Mouse (Mus musculus) neural tube, embryonic 14.5 days (tissue): ENCODE measurements around the gene Farsb. TPM values are rescaled to one million over a fixed set of nuclear protein-coding genes. Genes with fewer than 3 reads are reported as not detected.
A peak's percentile ranks its signal among the peaks of the same experiment; 100 is the strongest.

Source experiments
- ATAC-seq: fragments of 200-750 bp; cut with Nextera tagmentation; 2 replicates; pipeline ENCODE4 v1.8.0; 2017; ENCODE audit warnings: low read depth, mild to moderate bottlenecking, moderate TSS enrichment, moderate library complexity
- H3K27ac ChIP-seq: fragments of 300-500 bp; sonication (generic); 2 replicates; pipeline ENCODE4 v1.5.1; 2014; ENCODE audit warnings: low read depth, mild to moderate bottlenecking, control low read depth, low read length, moderate library complexity, mixed read lengths
- H3K27me3 ChIP-seq: fragments of 300-500 bp; sonication (generic); 2 replicates; pipeline ENCODE4 v1.6.1; 2014; ENCODE audit warnings: low read length; ENCODE audit not compliant: control insufficient read depth, insufficient read depth
- H3K36me3 ChIP-seq: fragments of 300-500 bp; sonication (generic); 2 replicates; pipeline ENCODE4 v1.6.1; 2014; ENCODE audit warnings: low read length, mixed read lengths; ENCODE audit not compliant: control insufficient read depth, insufficient read depth
- H3K4me1 ChIP-seq: fragments of 300-500 bp; sonication (generic); 2 replicates; pipeline ENCODE4 v1.6.1; 2014; ENCODE audit warnings: low read length; ENCODE audit not compliant: control insufficient read depth, insufficient read depth
- H3K4me2 ChIP-seq: fragments of 300-500 bp; sonication (generic); 2 replicates; pipeline ENCODE4 v1.6.1; 2014; ENCODE audit warnings: mild to moderate bottlenecking, low read depth, low read length, control low read depth
- H3K4me3 ChIP-seq: fragments of 300-500 bp; sonication (generic); 2 replicates; pipeline ENCODE4 v1.5.1; 2014; ENCODE audit warnings: low read depth, low read length, control low read depth, mixed read lengths
- H3K9ac ChIP-seq: fragments of 300-500 bp; sonication (generic); replicated peaks from 2 replicates; pipeline ENCODE4 v1.6.1; 2014; ENCODE audit warnings: low read depth, mild to moderate bottlenecking, control low read depth, low read length, mixed read lengths
- H3K9me3 ChIP-seq: fragments of 300-500 bp; sonication (generic); 2 replicates; pipeline ENCODE4 v1.6.1; 2016; ENCODE audit warnings: low read length; ENCODE audit not compliant: control insufficient read depth
- WGBS: fragments of 180-500 bp; shearing (Covaris S2); extraction: QIAGEN DNeasy Blood & Tissue Kit; methylation state at CpG from one replicate; pipeline ENCODE4 v1.1.7; 2014; 5-methylcytosine and 5-hydroxymethylcytosine counted together
- polyA plus RNA-seq: library from polyadenylated mRNA; unstranded; fragments of >200 nt; fragmentation: Nextera tagmentation; extraction: Ambion mirVana; gene quantifications from 2 replicates; pipeline ENCODE4 v1.2.1, GENCODE M21; 2014

The Farsb gene
- polyA plus RNA-seq, 1 experiment from 2014 or later = 171 TPM

DNA sequence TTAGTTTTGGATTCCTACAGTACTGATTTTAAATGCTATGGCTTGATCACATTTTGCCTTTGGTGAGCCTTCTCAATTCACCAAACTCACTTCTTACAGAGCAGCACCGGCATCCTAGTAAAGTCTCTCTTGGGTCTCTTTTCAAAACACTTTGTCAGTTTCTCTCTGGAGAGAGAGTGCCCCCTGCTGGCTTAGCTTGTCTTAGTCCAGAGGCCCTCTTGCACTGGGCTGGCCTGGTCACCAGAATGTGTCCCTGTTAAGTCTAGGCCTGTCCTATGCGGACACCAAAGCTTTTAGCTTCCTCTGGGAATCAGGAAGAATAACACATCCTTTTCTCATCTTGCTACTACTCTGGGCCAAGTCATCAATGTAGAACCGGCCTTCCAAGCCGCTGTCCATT, 69.1 kb downstream of the Farsb start:
- Histone ChIP-seq H3K36me3 (no peaks in the 10 kb centered on the region), H3K9me3 (no peaks in the 10 kb centered on the region), H3K4me1 (no peaks in the 10 kb centered on the region), H3K9ac (no peak overlapping the region), H3K27ac (no peak overlapping the region), H3K4me2 (no peak overlapping the region), H3K27me3 (no peaks in the 10 kb centered on the region), H3K4me3 (no peak overlapping the region)
- 53% methylated on average over 4 of the region's 4 CpGs for WGBS
- ATAC-seq = peak; percentile 76

DNA sequence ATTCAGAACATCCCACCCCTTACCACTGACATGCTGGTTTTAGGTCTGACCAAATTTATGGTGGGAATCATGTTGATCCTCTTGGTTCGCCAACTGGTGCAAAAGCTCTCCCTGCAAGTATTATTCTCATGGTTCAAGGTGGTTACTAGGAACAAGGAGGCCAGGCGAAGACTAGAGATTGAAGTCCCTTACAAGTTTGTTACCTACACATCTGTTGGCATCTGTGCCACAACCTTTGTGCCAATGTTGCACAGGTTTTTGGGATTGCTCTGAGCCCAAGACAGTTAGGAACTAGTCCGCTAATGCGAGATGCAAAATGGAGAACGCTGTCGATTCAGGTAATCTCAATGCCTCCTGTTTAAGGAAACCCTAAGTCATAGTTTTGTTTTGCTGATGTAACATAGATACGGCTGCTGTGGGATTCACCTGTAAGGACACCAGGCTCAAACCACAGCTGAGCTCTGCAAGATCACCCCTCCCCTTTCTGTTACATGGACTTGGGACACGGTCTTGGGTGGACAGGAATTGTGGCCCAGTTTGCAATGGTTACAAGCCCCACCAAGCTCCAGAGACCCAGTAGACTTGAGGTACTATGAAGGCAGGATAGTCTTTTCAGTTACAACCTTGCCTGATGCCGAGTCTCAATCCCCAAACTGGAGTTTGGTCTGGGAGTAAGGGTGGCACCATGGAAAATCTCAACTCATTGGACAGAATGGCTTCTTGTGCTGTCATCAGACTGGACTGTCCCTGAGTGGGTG, 71.4 kb downstream of the Farsb start:
- Histone ChIP-seq H3K27ac (no peak overlapping the region), H3K27me3 (no peaks in the 10 kb centered on the region), H3K36me3 (no peaks in the 10 kb centered on the region), H3K4me3 (no peak overlapping the region), H3K4me2 (no peak overlapping the region), H3K9ac (no peak overlapping the region), H3K9me3 (no peaks in the 10 kb centered on the region), H3K4me1 (no peaks in the 10 kb centered on the region)
- 96% methylated on average over 9 of the region's 9 CpGs for WGBS
- ATAC-seq = no peak

DNA sequence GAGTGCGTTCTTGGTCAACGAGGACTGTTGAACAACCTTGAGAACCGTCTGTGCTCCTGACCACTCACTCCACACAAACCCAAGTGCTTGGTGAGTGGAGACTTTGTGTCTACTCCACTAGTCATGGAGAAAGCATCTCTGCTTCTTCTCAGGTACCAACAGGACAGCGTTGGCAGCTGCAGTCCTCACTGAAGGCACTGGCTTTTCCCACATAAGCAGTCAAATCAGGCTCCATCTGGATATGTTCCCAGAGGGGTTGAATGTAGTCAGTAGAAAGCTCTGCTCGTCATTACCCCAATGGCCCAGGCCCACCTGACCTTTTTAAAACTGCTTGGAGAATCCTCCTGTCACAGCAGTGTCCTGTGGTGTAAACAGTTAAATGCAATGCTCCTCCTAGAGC, 74.3 kb downstream of the Farsb start:
- Histone ChIP-seq H3K36me3 (no peaks in the 10 kb centered on the region), H3K27me3 (no peaks in the 10 kb centered on the region), H3K9me3 (no peaks in the 10 kb centered on the region), H3K27ac (no peak overlapping the region), H3K9ac (no peak overlapping the region), H3K4me3 (no peak overlapping the region), H3K4me2 (no peak overlapping the region), H3K4me1 (no peaks in the 10 kb centered on the region)
- WGBS = 83% methylated on average over 5 of the region's 5 CpGs
- no peak for ATAC-seq

DNA sequence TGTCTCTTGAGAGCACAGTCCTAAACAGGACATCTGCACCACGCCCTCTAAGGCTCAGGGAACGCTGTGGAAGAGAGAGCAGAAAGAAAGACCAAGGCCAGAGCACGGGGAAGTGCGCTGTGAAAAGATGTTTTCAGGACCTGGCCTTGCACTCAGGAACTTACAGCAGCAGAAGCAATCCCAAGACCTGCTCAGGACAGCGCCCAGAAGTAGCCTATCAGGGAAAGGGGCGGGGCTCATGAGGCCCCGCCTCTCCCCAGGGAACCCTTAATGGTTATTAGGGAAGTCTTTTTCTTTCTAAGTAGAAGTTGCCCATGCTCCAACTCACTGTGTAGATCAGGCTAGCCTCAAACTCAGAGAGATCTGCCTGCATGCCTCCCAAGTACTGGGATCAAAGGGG, 76.0 kb downstream of the Farsb start:
- 28% methylated on average over 7 of the region's 7 CpGs for WGBS
- Histone ChIP-seq H3K9me3 (no peaks in the 10 kb centered on the region), H3K36me3 (no peaks in the 10 kb centered on the region), H3K4me1 (no peaks in the 10 kb centered on the region), H3K27me3 (no peaks in the 10 kb centered on the region), H3K27ac (no peak overlapping the region), H3K4me2 (no peak overlapping the region), H3K9ac (no peak overlapping the region), H3K4me3 (no peak overlapping the region)
- ATAC-seq = no peak

DNA sequence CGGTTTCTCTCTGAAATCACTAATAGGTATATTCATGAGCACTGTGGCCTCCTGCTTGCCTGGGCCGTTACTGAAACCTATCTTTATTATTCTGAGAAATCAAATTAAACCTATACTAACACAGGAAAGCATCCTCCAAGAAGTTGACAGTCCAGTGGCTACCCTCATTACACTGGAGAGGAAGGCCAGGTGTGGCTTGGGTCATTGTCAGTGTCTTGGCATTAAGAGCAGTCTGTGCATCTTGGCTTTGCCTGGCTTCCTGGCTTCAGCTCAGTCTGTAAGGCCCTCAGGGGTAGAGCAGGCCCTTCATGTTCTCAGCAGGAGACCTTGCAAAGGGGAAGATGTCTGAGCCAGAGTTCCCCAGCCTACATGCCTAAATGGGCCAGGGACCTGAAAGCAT, 79.3 kb downstream of the Farsb start:
- Histone ChIP-seq H3K4me1 (no peaks in the 10 kb centered on the region), H3K9ac (no peak overlapping the region), H3K9me3 (no peaks in the 10 kb centered on the region), H3K27ac (no peak overlapping the region), H3K36me3 (no peaks in the 10 kb centered on the region), H3K27me3 (no peaks in the 10 kb centered on the region), H3K4me3 (no peak overlapping the region), H3K4me2 (no peak overlapping the region)
- WGBS = 94% methylated on average over 2 of the region's 2 CpGs
- no peak for ATAC-seq

DNA sequence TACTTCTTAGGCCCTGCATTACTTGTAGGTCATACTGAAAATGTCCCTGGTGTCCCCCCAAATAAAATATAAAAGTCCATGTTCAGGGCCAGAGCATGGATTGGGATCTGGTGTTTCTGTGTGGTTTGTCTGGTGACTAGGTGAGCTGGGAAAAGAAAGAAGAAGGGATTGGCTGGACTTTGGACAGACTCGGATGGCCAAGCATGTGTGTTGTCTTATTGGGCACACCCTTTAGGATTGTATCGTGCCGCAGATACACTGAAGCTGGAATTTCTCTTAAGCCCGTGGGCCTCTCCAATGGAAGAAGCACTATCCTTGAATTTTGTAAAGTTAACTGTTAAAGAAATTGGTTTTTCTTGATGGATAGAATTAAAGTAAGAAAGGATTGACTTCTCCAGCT, 87.3 kb downstream of the Farsb start:
- Histone ChIP-seq H3K27me3 (no peaks in the 10 kb centered on the region), H3K4me3 (no peak overlapping the region), H3K9ac (no peak overlapping the region), H3K4me1 (no peaks in the 10 kb centered on the region), H3K9me3 (no peaks in the 10 kb centered on the region), H3K4me2 (no peak overlapping the region), H3K27ac (no peak overlapping the region), H3K36me3 (no peaks in the 10 kb centered on the region)
- 94% methylated on average over 4 of the region's 4 CpGs for WGBS
- no peak for ATAC-seq

DNA sequence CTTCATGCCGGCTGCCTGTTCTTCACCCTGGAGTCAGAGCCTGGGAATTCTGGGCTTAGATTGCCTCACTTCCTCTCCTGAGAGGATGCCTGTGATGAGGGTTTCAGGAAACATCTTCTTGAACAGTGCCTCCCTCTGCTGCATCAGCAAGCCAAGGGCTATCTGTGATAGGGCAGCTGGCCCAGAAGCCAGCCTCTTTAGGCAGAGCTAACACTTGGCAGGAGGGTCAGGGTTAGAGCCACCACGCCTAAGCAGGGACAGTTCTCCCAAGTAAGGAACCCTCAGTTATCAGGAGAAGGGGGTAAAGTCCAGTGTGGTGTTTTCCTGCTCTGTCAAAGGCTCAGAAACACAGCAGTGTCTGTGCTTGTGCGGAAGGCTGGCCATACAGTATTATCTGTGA, 88.9 kb downstream of the Farsb start:
- no peak overlapping the region for H3K27ac ChIP-seq
- no peaks in the 10 kb centered on the region for H3K9me3 ChIP-seq
- WGBS = 77% methylated on average over 3 of the region's 3 CpGs
- H3K36me3 ChIP-seq = no peaks in the 10 kb centered on the region
- H3K9ac ChIP-seq = no peak overlapping the region
- no peak for ATAC-seq
- H3K4me1 ChIP-seq = no peaks in the 10 kb centered on the region
- H3K4me3 ChIP-seq = no peak overlapping the region
- H3K4me2 ChIP-seq = no peak overlapping the region
- H3K27me3 ChIP-seq = no peaks in the 10 kb centered on the region

DNA sequence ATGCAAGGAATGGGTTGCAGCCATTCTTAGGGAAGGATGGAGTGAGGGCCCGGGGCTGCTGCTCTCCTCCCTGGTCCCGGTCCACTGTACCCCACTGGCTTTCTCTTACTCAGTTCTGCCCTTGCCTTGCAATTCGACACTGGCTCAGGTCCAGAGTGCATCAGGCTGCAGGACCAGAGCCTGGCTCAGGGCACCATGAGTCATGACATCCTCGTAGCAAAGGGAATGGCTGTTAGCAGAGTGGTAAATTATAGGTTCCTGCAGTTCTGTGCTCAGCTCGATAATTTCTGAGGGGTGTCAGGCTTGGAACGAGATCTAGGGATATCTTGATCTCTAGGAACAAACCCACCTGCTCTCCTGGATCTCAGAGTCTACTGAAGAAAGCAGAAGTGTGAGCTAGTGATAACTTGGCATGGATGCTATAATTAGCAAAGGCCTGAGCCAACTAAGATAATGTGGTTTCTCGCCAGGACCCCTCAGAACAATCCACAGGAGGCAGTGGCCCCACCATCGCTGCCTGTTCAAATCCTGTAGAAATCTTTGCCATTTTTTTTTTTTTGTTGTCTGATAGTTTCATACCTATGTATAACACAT, 92.3 kb downstream of the Farsb start:
- Histone ChIP-seq H3K4me1 (no peaks in the 10 kb centered on the region), H3K36me3 (no peaks in the 10 kb centered on the region), H3K27me3 (no peaks in the 10 kb centered on the region), H3K4me2 (no peak overlapping the region), H3K4me3 (no peak overlapping the region), H3K9me3 (no peaks in the 10 kb centered on the region), H3K27ac (no peak overlapping the region), H3K9ac (no peak overlapping the region)
- 44% methylated on average over 8 of the region's 8 CpGs for WGBS
- ATAC-seq = no peak

DNA sequence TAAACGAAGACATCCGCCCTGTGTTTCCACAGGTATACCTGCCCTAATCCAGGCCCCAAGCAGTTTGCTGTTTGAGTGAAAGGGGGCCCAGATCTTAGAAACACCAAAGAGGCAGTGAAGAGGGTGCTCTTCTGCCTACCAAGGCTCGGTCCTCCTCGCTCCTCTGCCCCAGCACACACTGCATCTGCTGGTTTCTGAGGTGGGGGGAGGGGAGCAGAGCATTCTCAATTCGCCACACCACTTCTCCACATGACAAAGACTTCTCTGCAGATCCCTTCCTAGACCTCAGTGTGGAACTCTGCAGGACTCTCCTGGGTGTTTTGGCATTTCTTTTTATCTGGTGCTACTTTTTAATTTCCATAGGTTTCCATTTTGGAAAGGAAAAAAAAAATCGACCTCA, 93.0 kb downstream of the Farsb start:
- WGBS = 33% methylated on average over 6 of the region's 6 CpGs
- H3K9ac ChIP-seq = no peak overlapping the region
- ATAC-seq = no peak
- H3K4me2 ChIP-seq = no peak overlapping the region
- H3K4me3 ChIP-seq = no peak overlapping the region
- H3K27me3 ChIP-seq = no peaks in the 10 kb centered on the region
- H3K36me3 ChIP-seq = no peaks in the 10 kb centered on the region
- no peaks in the 10 kb centered on the region for H3K4me1 ChIP-seq
- no peaks in the 10 kb centered on the region for H3K9me3 ChIP-seq
- no peak overlapping the region for H3K27ac ChIP-seq
